Mouse (Mus musculus) ES-Bruce4 (cell line): ENCODE measurements at regions not wholly inside any gene's neighbourhood (a gene's known extent, or its start where the extent isn't known, plus 50 kb on each side); places are given as distances from the start of the nearest gene placed in this dataset.

Experiments
- CTCF ChIP-seq: IDR thresholded peaks from one replicate; pipeline ENCODE4 v1.8.1; 2011; ENCODE audit warnings: low read depth, low read length
- EP300 ChIP-seq: IDR thresholded peaks from 2 replicates; pipeline ENCODE4 v1.6.1; 2011; ENCODE audit warnings: low read depth, low read length; ENCODE audit not compliant: insufficient read depth
- POLR2A ChIP-seq: IDR thresholded peaks from one replicate; pipeline ENCODE4 v1.8.1; 2011; ENCODE audit warnings: low read length; ENCODE audit not compliant: insufficient read depth

GRCm38 (mm10) chr8:34319719-34320118 is 208.2 kb upstream of the Gm10131 start:
- TF ChIP-seq CTCF, result no peak
- no peak for TF ChIP-seq EP300
- no peak for TF ChIP-seq POLR2A
